Mouse (Mus musculus) erythroblast, embryonic 14.5 days (primary cell): ENCODE data around the gene Glt1d1.

Experiments
- GATA1 ChIP-seq: IDR thresholded peaks from 2 replicates; pipeline ENCODE4 v1.6.1; 2012; ENCODE audit warnings: low read length, inconsistent platforms, mixed read lengths
- TAL1 ChIP-seq: IDR thresholded peaks from 3 replicates; pipeline ENCODE4 v1.6.1; 2012; ENCODE audit warnings: low read length, inconsistent platforms, mixed read lengths

GRCm38 (mm10) chr5:127583658-127584057 lies 48.4 kb upstream of the Glt1d1 start:
- TF ChIP-seq GATA1 (no peak), TAL1 (no peak)
